Mouse (Mus musculus): ENCODE data around the gene Gla. TPM values are rescaled to one million over a fixed set of nuclear protein-coding genes. Genes with fewer than 3 reads are reported as not detected.

The Gla gene
- polyA plus RNA-seq, 1 experiment from 2014 or later: 3.2 TPM

GRCm38 (mm10) chrX:134582888-134583669, 17.8 kb downstream of the Gla start, which contains the start of gene Btk:
Gene Btk, minus strand, starts transcription at chrX:134583570.
- H3K4me3 ChIP-seq (ENCODE audit: low read depth, low read length): peak within 1 kb of the TSS; percentile 45
- TF ChIP-seq EP300 (IDR thresholded peaks at IDR 0.05; ENCODE audit: low read depth) (no peak), CTCF (IDR thresholded peaks at IDR 0.05; ENCODE audit: low read depth) (no peak)

GRCm38 (mm10) chrX:134582270-134582669, 18.7 kb downstream of the Gla start:
- Histone ChIP-seq H3K4me3 (ENCODE audit: low read depth, low read length) (peak overlapping the region; percentile 45), H3K27me3 (ENCODE audit: insufficient read depth, low read length) (no peaks in the 10 kb centered on the region), H3K27ac (ENCODE audit: low read depth) (peak overlapping the region; percentile 66)

More at GRCm38 (mm10) chrX:134582888-134583669, 17.8 kb downstream of the Gla start, which contains the start of gene Btk:
- H3K36me3 ChIP-seq (replicated peaks; ENCODE audit: insufficient read depth, low read length): no peaks in the 10 kb centered on the region
- ATAC-seq (no peak), DNase-seq (peak; percentile 15)
- H3K4me2 ChIP-seq (ENCODE audit: low read depth, low read length): peak within 1 kb of the TSS; percentile 65
- no peaks in the 10 kb centered on the region for H3K27me3 ChIP-seq (ENCODE audit: insufficient read depth, low read length)
- 41% methylated on average over 11 of the region's 11 CpGs for WGBS (ENCODE audit: insufficient replicate concordance)
- peak within 1 kb of the TSS; percentile 66 for H3K27ac ChIP-seq (ENCODE audit: low read depth)
- no peaks in the 10 kb centered on the region for H3K4me1 ChIP-seq (ENCODE audit: insufficient read depth)
- H3K9me3 ChIP-seq (ENCODE audit: low read length): no peaks in the 10 kb centered on the region
- H3K9ac ChIP-seq (replicated peaks): peak within 1 kb of the TSS; percentile 58

GRCm38 (mm10) chrX:134580528-134581305, 20.2 kb downstream of the Gla start:
- 0 out of 2 replicates have a peak overlapping the region, but pooled peaks have one; percentile 45 for H3K4me3 ChIP-seq (ENCODE audit: low read depth, low read length)
- H3K4me2 ChIP-seq (ENCODE audit: low read depth, low read length): peak overlapping the region; percentile 65
- no peaks in the 10 kb centered on the region for H3K9me3 ChIP-seq (ENCODE audit: low read length)
- 63% methylated on average over 14 of the region's 14 CpGs for WGBS (ENCODE audit: insufficient replicate concordance)
- ATAC-seq: no peak
- H3K36me3 ChIP-seq (replicated peaks; ENCODE audit: insufficient read depth, low read length): no peaks in the 10 kb centered on the region
- no peaks in the 10 kb centered on the region for H3K27me3 ChIP-seq (ENCODE audit: insufficient read depth, low read length)
- no peaks in the 10 kb centered on the region for H3K4me1 ChIP-seq (ENCODE audit: insufficient read depth)
- H3K27ac ChIP-seq (ENCODE audit: low read depth): no peak overlapping the region
- TF ChIP-seq CTCF (IDR thresholded peaks at IDR 0.05; ENCODE audit: low read depth) (no peak), EP300 (IDR thresholded peaks at IDR 0.05; ENCODE audit: low read depth) (no peak)
- H3K9ac ChIP-seq (replicated peaks): no peak overlapping the region
- DNase-seq: no peak

More at GRCm38 (mm10) chrX:134582270-134582669, 18.7 kb downstream of the Gla start:
- H3K4me1 ChIP-seq (ENCODE audit: insufficient read depth): no peaks in the 10 kb centered on the region
- ATAC-seq (no peak), DNase-seq (no peak)
- WGBS (ENCODE audit: insufficient replicate concordance): 52% methylated on average over 11 of the region's 11 CpGs
- TF ChIP-seq EP300 (IDR thresholded peaks at IDR 0.05; ENCODE audit: low read depth) (no peak), CTCF (IDR thresholded peaks at IDR 0.05; ENCODE audit: low read depth) (no peak)
- H3K4me2 ChIP-seq (ENCODE audit: low read depth, low read length): peak overlapping the region; percentile 65
- no peaks in the 10 kb centered on the region for H3K36me3 ChIP-seq (replicated peaks; ENCODE audit: insufficient read depth, low read length)
- no peaks in the 10 kb centered on the region for H3K9me3 ChIP-seq (ENCODE audit: low read length)
- peak overlapping the region; percentile 58 for H3K9ac ChIP-seq (replicated peaks)

GRCm38 (mm10) chrX:134577896-134578295, 23.0 kb downstream of the Gla start:
- Histone ChIP-seq H3K27me3 (ENCODE audit: insufficient read depth, low read length) (no peaks in the 10 kb centered on the region), H3K27ac (ENCODE audit: low read depth) (no peak overlapping the region), H3K9me3 (ENCODE audit: low read length) (no peaks in the 10 kb centered on the region), H3K4me2 (ENCODE audit: low read depth, low read length) (no peak overlapping the region), H3K4me1 (ENCODE audit: insufficient read depth) (no peaks in the 10 kb centered on the region), H3K9ac (replicated peaks) (no peak overlapping the region), H3K4me3 (ENCODE audit: low read depth, low read length) (no peak overlapping the region), H3K36me3 (replicated peaks; ENCODE audit: insufficient read depth, low read length) (no peaks in the 10 kb centered on the region)
- no peak for TF ChIP-seq EP300 (IDR thresholded peaks at IDR 0.05; ENCODE audit: low read depth)
- TF ChIP-seq CTCF (IDR thresholded peaks at IDR 0.05; ENCODE audit: low read depth): no peak
- 60% methylated on average over 4 of the region's 4 CpGs for WGBS (ENCODE audit: insufficient replicate concordance)
- DNase-seq (no peak), ATAC-seq (no peak)

- no peaks in the 10 kb centered on the region for H3K27me3 ChIP-seq (ENCODE audit: insufficient read depth, low read length)
- TF ChIP-seq CTCF (IDR thresholded peaks at IDR 0.05; ENCODE audit: low read depth) (no peak), EP300 (IDR thresholded peaks at IDR 0.05; ENCODE audit: low read depth) (no peak)
- no peak for DNase-seq
- WGBS (ENCODE audit: insufficient replicate concordance): 62% methylated on average over 8 of the region's 8 CpGs
- H3K27ac ChIP-seq (ENCODE audit: low read depth): no peak overlapping the region
- H3K4me1 ChIP-seq (ENCODE audit: insufficient read depth): no peaks in the 10 kb centered on the region
- H3K9ac ChIP-seq (replicated peaks): no peak overlapping the region
- H3K9me3 ChIP-seq (ENCODE audit: low read length): no peaks in the 10 kb centered on the region
- ATAC-seq: no peak
- no peaks in the 10 kb centered on the region for H3K36me3 ChIP-seq (replicated peaks; ENCODE audit: insufficient read depth, low read length)
- H3K4me2 ChIP-seq (ENCODE audit: low read depth, low read length): no peak overlapping the region
- no peak overlapping the region for H3K4me3 ChIP-seq (ENCODE audit: low read depth, low read length)
Measured at GRCm38 (mm10) chrX:134566536-134567222, 34.2 kb downstream of the Gla start.

All from liver, postnatal 0 days (tissue).